Mouse (Mus musculus): ENCODE measurements around the gene Cdk11b. TPM values are rescaled to one million over a fixed set of nuclear protein-coding genes. Genes with fewer than 3 reads are reported as not detected.
"Not testable (repeated sequence)": the region's sequence is repeated elsewhere in the genome, so short reads cannot be mapped to it uniquely, and the experiment has no call there.

Gene Cdk11b
- polyA plus RNA-seq, 1 experiment from 2014 or later = 60.3 TPM

GRCm38 (mm10) chr4:155668689-155669597 lies 44.3 kb downstream of the Cdk11b start, which contains the start of gene Mib2:
TSS of gene Mib2 (minus strand) at chr4:155669198.
- Histone ChIP-seq H3K9ac (ENCODE audit: low read depth, low read length) (peak within 1 kb of the TSS; percentile 75), H3K9me3 (ENCODE audit: control insufficient read depth) (no peaks in the 10 kb centered on the region), H3K4me3 (ENCODE audit: low read depth, low read length) (peak within 1 kb of the TSS; percentile 89), H3K27me3 (replicated peaks; ENCODE audit: control insufficient read depth, insufficient read depth, low read length) (no peaks in the 10 kb centered on the region), H3K36me3 (ENCODE audit: control insufficient read depth, insufficient read depth) (peaks cover 6% of the 10 kb centered on the region; the same call in 1 of the 2 replicates), H3K27ac (ENCODE audit: low read depth, low read length) (peak within 1 kb of the TSS; percentile 70), H3K4me1 (replicated peaks; ENCODE audit: control insufficient read depth, insufficient read depth, low read length) (0 out of 2 replicates have a peak, but pooled peaks cover 5% of the 10 kb centered on the region), H3K4me2 (replicated peaks; ENCODE audit: low read depth) (peak within 1 kb of the TSS; percentile 93)
- under 1% methylated on average over 73 of the region's 73 CpGs for WGBS
- peak; percentile 96 for ATAC-seq
- no peak for TF ChIP-seq CTCF (IDR thresholded peaks at IDR 0.05; ENCODE audit: low read depth)

DNA sequence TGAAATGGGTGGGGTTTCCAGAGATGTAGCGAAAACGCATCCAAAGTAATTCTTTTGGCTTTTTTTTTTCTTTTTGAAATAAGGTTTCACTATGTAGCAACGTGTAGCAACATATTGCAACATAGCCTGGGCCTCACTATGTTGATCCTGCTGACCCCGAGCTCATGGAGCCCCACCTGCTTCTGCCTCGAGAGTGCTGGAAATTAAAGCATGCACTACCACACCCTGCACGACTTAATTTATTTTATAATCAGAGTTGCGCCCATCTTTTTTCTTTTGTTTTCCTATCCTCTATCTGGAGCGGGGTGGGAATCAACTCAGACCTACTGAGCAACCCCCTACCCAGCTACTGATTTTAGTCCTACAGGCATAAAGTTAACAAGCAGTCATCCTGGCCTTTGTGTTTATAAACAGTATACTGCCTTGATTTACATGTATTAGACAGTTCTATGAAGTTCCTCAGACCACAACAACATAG lies 45.0 kb downstream of the Cdk11b start:
- ATAC-seq = peak; percentile 42; the same call in 1 of the 2 replicates
- Histone ChIP-seq H3K27ac (ENCODE audit: low read depth, low read length) (peak overlapping the region; percentile 70; the same call in 1 of the 2 replicates), H3K27me3 (replicated peaks; ENCODE audit: control insufficient read depth, insufficient read depth, low read length) (no peaks in the 10 kb centered on the region), H3K4me2 (replicated peaks; ENCODE audit: low read depth) (peak overlapping the region; percentile 93), H3K4me1 (replicated peaks; ENCODE audit: control insufficient read depth, insufficient read depth, low read length) (0 out of 2 replicates have a peak, but pooled peaks cover 5% of the 10 kb centered on the region), H3K9ac (ENCODE audit: low read depth, low read length) (no peak overlapping the region), H3K9me3 (ENCODE audit: control insufficient read depth) (no peaks in the 10 kb centered on the region), H3K4me3 (ENCODE audit: low read depth, low read length) (peak overlapping the region; percentile 89), H3K36me3 (ENCODE audit: control insufficient read depth, insufficient read depth) (peaks cover 2% of the 10 kb centered on the region; the same call in 1 of the 2 replicates)
- TF ChIP-seq CTCF (IDR thresholded peaks at IDR 0.05; ENCODE audit: low read depth) = no peak
- WGBS = 2% methylated on average over 8 of the region's 8 CpGs

- H3K27me3 ChIP-seq (replicated peaks; ENCODE audit: control insufficient read depth, insufficient read depth, low read length); H3K4me1 ChIP-seq (replicated peaks; ENCODE audit: control insufficient read depth, insufficient read depth, low read length); H3K9ac ChIP-seq (ENCODE audit: low read depth, low read length); H3K4me3 ChIP-seq (ENCODE audit: low read depth, low read length); H3K4me2 ChIP-seq (replicated peaks; ENCODE audit: low read depth); H3K9me3 ChIP-seq (ENCODE audit: control insufficient read depth); H3K36me3 ChIP-seq (ENCODE audit: control insufficient read depth, insufficient read depth): not testable (repeated sequence)
- peak overlapping the region; percentile 6 for H3K27ac ChIP-seq (ENCODE audit: low read depth, low read length)
- WGBS = 57% methylated on average over 4 of the region's 4 CpGs
- peak; percentile 25 for ATAC-seq
These were observed 45.6 kb downstream of the Cdk11b start for GRCm38 (mm10) chr4:155670236-155670635.

- Histone ChIP-seq H3K4me3 (ENCODE audit: low read depth, low read length) (no peak overlapping the region), H3K9me3 (ENCODE audit: control insufficient read depth) (no peaks in the 10 kb centered on the region), H3K27ac (ENCODE audit: low read depth, low read length) (no peak overlapping the region), H3K4me2 (replicated peaks; ENCODE audit: low read depth) (no peak overlapping the region), H3K36me3 (ENCODE audit: control insufficient read depth, insufficient read depth) (no peaks in the 10 kb centered on the region), H3K9ac (ENCODE audit: low read depth, low read length) (no peak overlapping the region), H3K27me3 (replicated peaks; ENCODE audit: control insufficient read depth, insufficient read depth, low read length) (no peaks in the 10 kb centered on the region), H3K4me1 (replicated peaks; ENCODE audit: control insufficient read depth, insufficient read depth, low read length) (0 out of 2 replicates have a peak, but pooled peaks cover 5% of the 10 kb centered on the region)
- TF ChIP-seq CTCF (IDR thresholded peaks at IDR 0.05; ENCODE audit: low read depth) = no peak
- ATAC-seq = no peak
- 81% methylated on average over 2 of the region's 2 CpGs for WGBS
These were observed 47.4 kb downstream of the Cdk11b start for GRCm38 (mm10) chr4:155672082-155672481.

GRCm38 (mm10) chr4:155675991-155676390 lies 51.3 kb downstream of the Cdk11b start:
- Histone ChIP-seq H3K4me2 (replicated peaks; ENCODE audit: low read depth) (no peak overlapping the region), H3K9me3 (ENCODE audit: control insufficient read depth) (no peaks in the 10 kb centered on the region), H3K36me3 (ENCODE audit: control insufficient read depth, insufficient read depth) (no peaks in the 10 kb centered on the region), H3K4me1 (replicated peaks; ENCODE audit: control insufficient read depth, insufficient read depth, low read length) (no peaks in the 10 kb centered on the region), H3K27ac (ENCODE audit: low read depth, low read length) (no peak overlapping the region), H3K9ac (ENCODE audit: low read depth, low read length) (no peak overlapping the region), H3K27me3 (replicated peaks; ENCODE audit: control insufficient read depth, insufficient read depth, low read length) (no peaks in the 10 kb centered on the region), H3K4me3 (ENCODE audit: low read depth, low read length) (no peak overlapping the region)
- no peak for ATAC-seq
- TF ChIP-seq CTCF (IDR thresholded peaks at IDR 0.05; ENCODE audit: low read depth) = peak; percentile 73
- 69% methylated on average over 2 of the region's 2 CpGs for WGBS

DNA sequence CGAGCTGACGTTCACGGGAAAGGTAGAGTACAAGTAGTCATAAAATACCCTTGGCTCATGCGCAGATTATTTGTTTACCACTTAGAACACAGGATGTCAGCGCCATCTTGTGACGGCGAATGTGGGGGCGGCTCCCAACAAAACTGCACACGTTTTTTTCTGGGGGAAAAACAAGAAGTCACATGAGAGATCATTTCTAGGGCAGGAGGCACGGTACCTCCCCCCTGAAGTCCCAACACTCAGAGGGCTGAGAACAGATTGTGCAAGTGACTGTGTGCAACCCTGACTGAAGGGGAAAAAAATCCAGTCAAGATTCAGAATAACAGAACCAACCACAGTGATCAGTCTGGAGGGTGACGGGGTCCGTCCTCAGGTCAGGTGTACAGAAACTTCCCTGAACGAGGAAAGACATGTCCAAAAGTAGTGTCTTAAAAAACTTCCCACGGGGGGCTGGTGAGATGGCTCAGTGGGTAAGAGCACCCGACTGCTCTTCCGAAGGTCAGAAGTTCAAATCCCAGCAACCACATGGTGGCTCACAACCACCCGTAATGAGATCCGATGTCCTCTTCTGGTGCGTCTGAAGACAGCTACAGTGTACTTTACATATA lies 59.1 kb downstream of the Cdk11b start:
- not testable (repeated sequence) for H3K4me2 ChIP-seq (replicated peaks; ENCODE audit: low read depth); H3K27me3 ChIP-seq (replicated peaks; ENCODE audit: control insufficient read depth, insufficient read depth, low read length); H3K4me3 ChIP-seq (ENCODE audit: low read depth, low read length); H3K4me1 ChIP-seq (replicated peaks; ENCODE audit: control insufficient read depth, insufficient read depth, low read length); H3K9me3 ChIP-seq (ENCODE audit: control insufficient read depth); H3K27ac ChIP-seq (ENCODE audit: low read depth, low read length); ATAC-seq; H3K36me3 ChIP-seq (ENCODE audit: control insufficient read depth, insufficient read depth); H3K9ac ChIP-seq (ENCODE audit: low read depth, low read length)
- WGBS = 89% methylated on average over 16 of the region's 19 CpGs

GRCm38 (mm10) chr4:155687764-155688163 lies 63.1 kb downstream of the Cdk11b start:
- not testable (repeated sequence) for H3K9me3 ChIP-seq (ENCODE audit: control insufficient read depth); H3K4me1 ChIP-seq (replicated peaks; ENCODE audit: control insufficient read depth, insufficient read depth, low read length); H3K4me2 ChIP-seq (replicated peaks; ENCODE audit: low read depth); H3K4me3 ChIP-seq (ENCODE audit: low read depth, low read length); H3K27me3 ChIP-seq (replicated peaks; ENCODE audit: control insufficient read depth, insufficient read depth, low read length); H3K9ac ChIP-seq (ENCODE audit: low read depth, low read length); H3K36me3 ChIP-seq (ENCODE audit: control insufficient read depth, insufficient read depth)
- 49% methylated on average over 4 of the region's 4 CpGs for WGBS
- peak; percentile 70 for ATAC-seq
- H3K27ac ChIP-seq (ENCODE audit: low read depth, low read length) = peak overlapping the region; percentile 86

Measured in intestine, postnatal 0 days (tissue).